Mouse (Mus musculus) olfactory bulb, adult 2 months (tissue): ENCODE measurements around the gene Ascl3.
A peak's percentile ranks its signal among the peaks of the same experiment; 100 is the strongest.

Source experiments
- CTCF ChIP-seq: fragments of 200-500 bp; IDR thresholded peaks from 2 replicates; pipeline ENCODE4 v1.5.1; 2012; ENCODE audit warnings: low read depth, mild to moderate bottlenecking, low read length, moderate library complexity; ENCODE audit not compliant: insufficient read depth
- POLR2A ChIP-seq: fragments of 200-500 bp; IDR thresholded peaks from 2 replicates; pipeline ENCODE4 v1.6.1; 2012; ENCODE audit warnings: mild to moderate bottlenecking, low read depth, low read length, moderate library complexity; ENCODE audit not compliant: insufficient read depth

DNA sequence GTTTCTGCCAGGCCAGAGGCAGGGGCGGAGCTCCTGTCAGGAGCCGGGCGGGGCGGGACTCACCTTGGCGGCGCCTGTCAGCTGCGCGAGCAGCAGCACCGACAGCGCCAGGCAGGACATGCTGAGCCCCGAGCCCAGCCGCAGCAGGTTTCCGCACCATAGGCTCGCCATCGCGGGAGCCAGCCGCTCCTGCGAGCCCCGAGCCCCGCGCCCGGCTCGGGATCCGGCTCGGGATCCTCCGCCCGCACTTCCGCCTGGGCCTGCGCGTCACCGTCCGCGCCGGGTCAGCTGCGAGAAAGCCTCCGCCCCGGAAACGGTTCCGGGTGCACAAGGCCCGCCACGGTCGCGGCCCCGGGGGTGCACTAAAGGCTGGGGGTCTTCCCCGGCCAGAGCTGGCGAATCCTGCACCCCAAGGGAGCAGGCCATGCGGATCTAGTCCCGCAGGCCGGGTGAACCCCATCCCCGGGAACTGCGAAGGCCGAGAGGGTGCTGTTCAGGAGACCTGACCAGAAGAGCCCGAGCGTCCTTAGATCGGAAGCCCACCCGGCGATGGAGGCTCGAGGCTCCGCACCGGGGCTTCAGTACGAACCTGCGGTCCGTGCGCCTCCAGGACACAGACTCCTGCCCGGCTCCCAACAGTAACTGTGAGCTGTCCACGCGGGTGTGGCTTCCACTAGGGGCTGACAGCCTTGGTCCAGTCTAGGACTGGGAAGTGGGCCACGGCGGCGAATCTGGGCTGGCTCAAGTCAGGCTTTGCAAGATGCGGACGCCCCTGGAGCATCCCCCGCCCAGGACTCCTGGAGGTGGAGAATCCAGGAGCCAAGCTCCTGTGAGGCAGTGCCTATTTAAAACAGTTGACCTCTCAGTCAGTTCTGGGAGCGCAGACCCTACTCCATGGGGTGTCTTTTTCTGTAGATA is 20.7 kb upstream of the Ascl3 start, which contains the start of gene Tmem9b:
- TF ChIP-seq POLR2A = peak; percentile 85
- TF ChIP-seq CTCF = no peak
